Mouse (Mus musculus) naive thymus-derived CD4-positive, alpha-beta T cell, adult 2 months (primary cell): Measurements from ENCODE around the gene Itga2b.

Source experiments
- DNase-seq: peaks from one replicate; pipeline ENCODE4 v3.0.0-alpha.2; 2011; ENCODE audit warnings: low read depth

Itga2b gene

GRCm38 (mm10) chr11:102435754-102436470 lies 34.0 kb downstream of the Itga2b start:
- no peak for DNase-seq

- DNase-seq, result no peak
These were observed 34.9 kb downstream of the Itga2b start for GRCm38 (mm10) chr11:102434816-102435705.

GRCm38 (mm10) chr11:102434406-102434805 lies 35.5 kb downstream of the Itga2b start:
- peak; percentile 90 for DNase-seq

- DNase-seq, result peak; percentile 31
These were observed 36.1 kb downstream of the Itga2b start for GRCm38 (mm10) chr11:102433866-102434265.

GRCm38 (mm10) chr11:102432896-102433295 lies 37.0 kb downstream of the Itga2b start:
- DNase-seq, result no peak

GRCm38 (mm10) chr11:102432115-102432843 lies 37.6 kb downstream of the Itga2b start:
- DNase-seq, result peak; percentile 54

- no peak for DNase-seq
These were observed 38.2 kb downstream of the Itga2b start for GRCm38 (mm10) chr11:102431728-102432114.

- peak; percentile 84 for DNase-seq
These were observed 38.8 kb downstream of the Itga2b start for GRCm38 (mm10) chr11:102431018-102431645.

GRCm38 (mm10) chr11:102430121-102431017 lies 39.6 kb downstream of the Itga2b start, which contains the start of gene Grn:
Grn (plus strand) TSS chr11:102430315.
- peak; percentile 78 for DNase-seq

GRCm38 (mm10) chr11:102429551-102429950 lies 40.4 kb downstream of the Itga2b start:
- peak; percentile 13 for DNase-seq

- peak; percentile 18 for DNase-seq
These were observed 40.9 kb downstream of the Itga2b start for GRCm38 (mm10) chr11:102428981-102429540.

- no peak for DNase-seq
These were observed 44.2 kb downstream of the Itga2b start for GRCm38 (mm10) chr11:102425555-102426316.

- DNase-seq, result no peak
These were observed 45.3 kb downstream of the Itga2b start for GRCm38 (mm10) chr11:102424666-102425065.

GRCm38 (mm10) chr11:102421559-102421958 lies 48.4 kb downstream of the Itga2b start:
- DNase-seq, result no peak

- DNase-seq, result no peak
These were observed 51.0 kb downstream of the Itga2b start for GRCm38 (mm10) chr11:102418887-102419286.

GRCm38 (mm10) chr11:102417160-102417559 lies 52.8 kb downstream of the Itga2b start:
- DNase-seq, result no peak

GRCm38 (mm10) chr11:102415034-102415802 lies 54.7 kb downstream of the Itga2b start:
- DNase-seq, result no peak

- no peak for DNase-seq
These were observed 56.9 kb downstream of the Itga2b start for GRCm38 (mm10) chr11:102413059-102413458.

- peak; percentile 92 for DNase-seq
These were observed 58.2 kb downstream of the Itga2b start for GRCm38 (mm10) chr11:102411704-102412103.
